Comparison of ENCODE assay signal across 10 mouse cellular contexts in genomic region chr4:140628412-140628943, GRCm38 (mm10). TPM values are rescaled to one million over a fixed set of nuclear protein-coding genes. Genes with fewer than 3 reads are reported as not detected.
DNase-seq lines count a peak whose midpoint lies in the region; ATAC-seq lines count a peak whose summit lies in the region.
"Had no signal": no experiment of that assay in that cellular context is flagged by ENCODE, and none has a peak within 500 bp of the region (broad histone marks: within the 10 kb centered on the region; RNA-seq: fewer than 3 reads in every experiment).

No protein-coding gene starts in this region.

- H3K9me3 ChIP-seq in heart, embryonic 10.5 days, result no peaks in the 10 kb centered on the region
- H3K9me3 ChIP-seq in forebrain, embryonic 15.5 days, result no peaks in the 10 kb centered on the region
- H3K9me3 ChIP-seq in midbrain, embryonic 15.5 days, result no peaks in the 10 kb centered on the region

- intact Hi-C loops in heart, postnatal 25 days (cut with DNase I), result no loop called here

- no peak for ATAC-seq in forebrain, embryonic 15.5 days (replicated peaks)
- ATAC-seq in midbrain, embryonic 15.5 days (replicated peaks), result no peak
- ATAC-seq in CD4-positive, CD25-positive, alpha-beta regulatory T cell, adult 4 months, result no peak

- WGBS in heart, embryonic 10.5 days, result 68% methylated on average over 11 of the region's 11 CpGs
- WGBS in forebrain, embryonic 15.5 days, result 45% methylated on average over 11 of the region's 11 CpGs
- WGBS in midbrain, embryonic 15.5 days, result 49% methylated on average over 11 of the region's 11 CpGs

- H3K4me2 ChIP-seq in forebrain, embryonic 15.5 days (replicated peaks), result no peak overlapping the region
- H3K4me2 ChIP-seq in midbrain, embryonic 15.5 days, result no peak overlapping the region
- H3K4me2 ChIP-seq: liver, embryonic 11.5 days had no signal

- H3K27me3 ChIP-seq in heart, embryonic 10.5 days (ENCODE audit: insufficient read depth, poor library complexity, severe bottlenecking), result no peaks in the 10 kb centered on the region
- no peaks in the 10 kb centered on the region for H3K27me3 ChIP-seq in forebrain, embryonic 15.5 days
- H3K27me3 ChIP-seq in midbrain, embryonic 15.5 days (replicated peaks), result no peaks in the 10 kb centered on the region

- H3K27ac ChIP-seq in heart, embryonic 10.5 days, result peak overlapping the region; percentile 53
- H3K27ac ChIP-seq in forebrain, embryonic 15.5 days (replicated peaks), result 0 out of 2 replicates have a peak overlapping the region, but pooled peaks have one; percentile 54
- peak overlapping the region; percentile 22 for H3K27ac ChIP-seq in midbrain, embryonic 15.5 days

- DNase-seq in heart, embryonic 10.5 days (ENCODE audit: low spot score), result no peak
- DNase-seq in heart, postnatal 25 days (ENCODE audit: low spot score), result no peak
- peak; percentile 89 for DNase-seq in cerebellum, adult 11-12 months
- DNase-seq in frontal cortex, postnatal 10 days (ENCODE audit: low spot score in 2 of 2), result no peak
- DNase-seq in embryo, embryonic 9.5 days (ENCODE audit: extremely low spot score), result no peak
- DNase-seq: layer of hippocampus, adult 9-11 months had no signal

- 0 out of 2 replicates have a peak, but pooled peaks cover 3% of the 10 kb centered on the region for H3K36me3 ChIP-seq in heart, embryonic 10.5 days
- H3K36me3 ChIP-seq in forebrain, embryonic 15.5 days, result no peaks in the 10 kb centered on the region
- no peaks in the 10 kb centered on the region for H3K36me3 ChIP-seq in midbrain, embryonic 15.5 days (replicated peaks)

- no peak overlapping the region for H3K9ac ChIP-seq in forebrain, embryonic 15.5 days (replicated peaks)
- H3K9ac ChIP-seq in midbrain, embryonic 15.5 days, result no peak overlapping the region

- peaks cover 78% of the 10 kb centered on the region for H3K4me1 ChIP-seq in heart, embryonic 10.5 days
- peaks cover 54% of the 10 kb centered on the region for H3K4me1 ChIP-seq in forebrain, embryonic 15.5 days
- H3K4me1 ChIP-seq in midbrain, embryonic 15.5 days, result peaks cover 54% of the 10 kb centered on the region

- no peak overlapping the region for H3K4me3 ChIP-seq in heart, embryonic 10.5 days
- no peak overlapping the region for H3K4me3 ChIP-seq in forebrain, embryonic 15.5 days
- H3K4me3 ChIP-seq in midbrain, embryonic 15.5 days, result no peak overlapping the region

RNA-seq across cellular contexts. Expression of gene Arhgef10l, which starts 37.3 kb away (rescaled TPM):
- polyA plus RNA-seq in heart, embryonic 10.5 days (2016; fragmentation: Nextera tagmentation; extraction: Ambion mirVana), result 13.3 and 14.9 TPM in 2 replicates
- 10 to 100 TPM; 62.4 to 63.9 TPM for total RNA-seq in heart, postnatal 25 days (2021)
- 24.5 and 26.9 TPM in 2 replicates for polyA plus RNA-seq in forebrain, embryonic 15.5 days (2015; fragmentation: Nextera tagmentation; extraction: Ambion mirVana)
- polyA plus RNA-seq in midbrain, embryonic 15.5 days (2015; fragmentation: Nextera tagmentation; extraction: Ambion mirVana), result 30.7 and 31.5 TPM in 2 replicates
- under 1 TPM in 1 of 2 experiments, not detected in 1; 0.16 TPM for polyA plus RNA-seq in CD4-positive, CD25-positive, alpha-beta regulatory T cell, adult 4 months (2017; shearing (Covaris generic))

Comparison
In these comparisons a context has a peak if more than half of its experiments do, and no peak if none do; other contexts are left out.
1. RNA of gene Arhgef10l, which starts 37.3 kb away (polyA plus RNA-seq): 30.7 to 31.5 TPM in midbrain, embryonic 15.5 days, 24.5 to 26.9 TPM in forebrain, embryonic 15.5 days and 13.3 to 14.9 TPM in heart, embryonic 10.5 days; 0.16 TPM in CD4-positive, CD25-positive, alpha-beta regulatory T cell, adult 4 months; every median in the first group is over 10 times any median in the second.
2. Peak in every context shown above with its lines, with median percentiles within 50 percentile points of each other: H3K27ac ChIP-seq.